Mouse (Mus musculus) thymus, postnatal 0 days (tissue): ENCODE measurements around the gene Ccdc87. TPM values are rescaled to one million over a fixed set of nuclear protein-coding genes. Genes with fewer than 3 reads are reported as not detected.

Source experiments
- DNase-seq: peaks from one replicate; pipeline ENCODE4 v3.0.0-alpha.2; 2015; ENCODE audit warnings: low spot score
- polyA plus RNA-seq: library from polyadenylated mRNA; unstranded; fragments of >200 nt; fragmentation: Nextera tagmentation; extraction: Ambion mirVana; gene quantifications from 2 replicates; pipeline ENCODE4 v1.2.1, GENCODE M21; 2015

The Ccdc87 gene
- polyA plus RNA-seq, 1 experiment from 2014 or later, result not detected

- no peak for DNase-seq
These were observed 52.6 kb downstream of the Ccdc87 start for GRCm38 (mm10) chr19:4891798-4892197.

Other genes with a start within 250 kb of the Ccdc87 start
- gene Lrfn4, start 223.7 kb upstream of the Ccdc87 start, polyA plus RNA-seq, result 1.4 and 1.8 TPM in 2 replicates
- gene Rce1, start 213.7 kb upstream of the Ccdc87 start, polyA plus RNA-seq, result 51.0 and 51.9 TPM in 2 replicates
- gene Gm960, start 140.7 kb upstream of the Ccdc87 start, polyA plus RNA-seq, result 1.9 and 2.8 TPM in 2 replicates
- 0.09 and 0.13 TPM in 2 replicates for gene Sptbn2, start 128.2 kb upstream of the Ccdc87 start, polyA plus RNA-seq
- 39.1 and 49.0 TPM in 2 replicates for gene Rbm4b, start 82.9 kb upstream of the Ccdc87 start, polyA plus RNA-seq
- 62.0 and 72.5 TPM in 2 replicates for gene Rbm4, start 45.5 kb upstream of the Ccdc87 start, polyA plus RNA-seq
- gene Gm21992, start 27.8 kb upstream of the Ccdc87 start, polyA plus RNA-seq, result 35.6 and 36.7 TPM in 2 replicates
- 51.4 and 67.4 TPM in 2 replicates for gene Rbm14, start 27.7 kb upstream of the Ccdc87 start, polyA plus RNA-seq
- gene Ccs, start within 50 bp of the Ccdc87 start, polyA plus RNA-seq, result 41.1 and 43.4 TPM in 2 replicates
- 11.3 and 12.4 TPM in 2 replicates for gene Ctsf, start 15.8 kb downstream of the Ccdc87 start, polyA plus RNA-seq
- 21.4 and 26.6 TPM in 2 replicates for gene Actn3, start 38.5 kb downstream of the Ccdc87 start, polyA plus RNA-seq
- 10.2 and 12.6 TPM in 2 replicates for gene Zdhhc24, start 39.3 kb downstream of the Ccdc87 start, polyA plus RNA-seq
- gene Bbs1, start 67.3 kb downstream of the Ccdc87 start, polyA plus RNA-seq, result 1.4 and 2.2 TPM in 2 replicates
- 101 and 102 TPM in 2 replicates for gene Dpp3, start 88.9 kb downstream of the Ccdc87 start, polyA plus RNA-seq
- 0.47 and 0.81 TPM in 2 replicates for gene Peli3, start 103.8 kb downstream of the Ccdc87 start, polyA plus RNA-seq
- 106 and 107 TPM in 2 replicates for gene Mrpl11, start 122.8 kb downstream of the Ccdc87 start, polyA plus RNA-seq
- not detected in 2 replicates for gene Npas4, start 150.9 kb downstream of the Ccdc87 start, polyA plus RNA-seq
- gene Slc29a2, start 184.5 kb downstream of the Ccdc87 start, polyA plus RNA-seq, result 1.5 and 1.7 TPM in 2 replicates
- gene B4gat1, start 199.5 kb downstream of the Ccdc87 start, polyA plus RNA-seq, result 23.8 and 24.1 TPM in 2 replicates
- gene AC124502.3, start 199.5 kb downstream of the Ccdc87 start, polyA plus RNA-seq, result 0.94 and 1.3 TPM in 2 replicates
- 66.4 and 67.6 TPM in 2 replicates for gene Brms1, start 202.0 kb downstream of the Ccdc87 start, polyA plus RNA-seq
- 0.84 and 1.1 TPM in 2 replicates for gene Rin1, start 211.1 kb downstream of the Ccdc87 start, polyA plus RNA-seq
- 4.1 and 7.1 TPM in 2 replicates for gene Cd248, start 228.7 kb downstream of the Ccdc87 start, polyA plus RNA-seq
- gene Tmem151a, start 246.2 kb downstream of the Ccdc87 start, polyA plus RNA-seq, result 0.32 and 0.33 TPM in 2 replicates
- 65.9 and 75.7 TPM in 2 replicates for gene Yif1a, start 249.2 kb downstream of the Ccdc87 start, polyA plus RNA-seq